Mouse (Mus musculus) telencephalon, adult 2 months (tissue): ENCODE measurements around the gene Olfr447.

Experiments
- DNase-seq: peaks from one replicate; pipeline ENCODE4 v3.0.0-alpha.2; 2011; ENCODE audit warnings: low read depth, low spot score

The Olfr447 gene

GRCm38 (mm10) chr6:42908578-42908977, at the start of gene Olfr447:
Olfr447 (plus strand) TSS chr6:42908878.
- no peak for DNase-seq

GRCm38 (mm10) chr6:42860222-42860819, 48.4 kb upstream of the Olfr447 start:
- DNase-seq, result peak; percentile 34

GRCm38 (mm10) chr6:42869695-42870094, 39.0 kb upstream of the Olfr447 start:
- DNase-seq, result no peak

GRCm38 (mm10) chr6:42876323-42876722, 32.4 kb upstream of the Olfr447 start:
- DNase-seq, result peak; percentile 11

GRCm38 (mm10) chr6:42890141-42890540, 18.5 kb upstream of the Olfr447 start, which contains the start of gene Olfr448:
Olfr448 (plus strand) TSS chr6:42890441.
- DNase-seq, result no peak

GRCm38 (mm10) chr6:42900345-42900744, 8.3 kb upstream of the Olfr447 start:
- no peak for DNase-seq

GRCm38 (mm10) chr6:42921077-42921476, 12.4 kb downstream of the Olfr447 start, which contains the start of gene Olfr446:
Olfr446 (plus strand) TSS chr6:42921377.
- no peak for DNase-seq

- DNase-seq, result no peak
Measured at GRCm38 (mm10) chr6:42948767-42949166, 40.1 kb downstream of the Olfr447 start, which contains the start of gene Olfr444. Olfr444 (plus strand) TSS chr6:42949067.
